Mouse (Mus musculus) embryonic fibroblast, embryonic 13.5 days (primary cell): ENCODE measurements around the gene Sfta2. TPM values are rescaled to one million over a fixed set of nuclear protein-coding genes. Genes with fewer than 3 reads are reported as not detected.

Experiments
- H3K27ac ChIP-seq: 2 replicates; pipeline ENCODE4 v1.5.1; 2012; ENCODE audit warnings: low read length, control low read depth, inconsistent platforms; ENCODE audit not compliant: insufficient read depth
- H3K4me1 ChIP-seq: 2 replicates; pipeline ENCODE4 v1.6.1; 2011; ENCODE audit warnings: low read length; ENCODE audit not compliant: control insufficient read depth, insufficient read depth
- H3K4me3 ChIP-seq: 2 replicates; pipeline ENCODE4 v1.5.1; 2011; ENCODE audit warnings: mild to moderate bottlenecking, control low read depth, low read length; ENCODE audit not compliant: insufficient read depth
- CTCF ChIP-seq: IDR thresholded peaks from 2 replicates; pipeline ENCODE4 v1.5.1; 2011; ENCODE audit warnings: mild to moderate bottlenecking, control low read depth, low read length, moderate library complexity, borderline replicate concordance; ENCODE audit not compliant: insufficient read depth
- POLR2A ChIP-seq: IDR thresholded peaks from 2 replicates; pipeline ENCODE4 v1.6.1; 2011; ENCODE audit warnings: low read depth, mild to moderate bottlenecking, control low read depth, low read length, moderate library complexity
- polyA plus RNA-seq: library from polyadenylated mRNA; stranded (reverse); fragments of >200 nt; gene quantifications from 2 replicates; pipeline ENCODE4 v1.2.4, GENCODE M21; 2011; ENCODE audit warnings: low read depth; ENCODE audit not compliant: missing spikeins, insufficient read length

The Sfta2 gene
- polyA plus RNA-seq, result not detected in 2 replicates

GRCm38 (mm10) chr17:35601249-35601648, at the start of gene Sfta2:
Sfta2 (plus strand) TSS chr17:35601549.
- Histone ChIP-seq H3K4me1 (peaks cover 2% of the 10 kb centered on the region), H3K27ac (no peak within 1 kb of the TSS), H3K4me3 (no peak within 1 kb of the TSS)
- TF ChIP-seq CTCF, result no peak
- no peak for TF ChIP-seq POLR2A

- TF ChIP-seq POLR2A (no peak), CTCF (no peak)
- Histone ChIP-seq H3K4me1 (peaks cover 4% of the 10 kb centered on the region), H3K27ac (no peak within 1 kb of the TSS), H3K4me3 (no peak within 1 kb of the TSS)
These were observed 49.4 kb upstream of the Sfta2 start, which contains the start of gene Cdsn for GRCm38 (mm10) chr17:35551881-35552414. Cdsn (plus strand) TSS chr17:35552128.

GRCm38 (mm10) chr17:35554321-35554720, 47.0 kb upstream of the Sfta2 start:
- Histone ChIP-seq H3K27ac (no peak overlapping the region), H3K4me1 (peaks cover 6% of the 10 kb centered on the region), H3K4me3 (no peak overlapping the region)
- TF ChIP-seq CTCF, result no peak
- TF ChIP-seq POLR2A, result no peak

GRCm38 (mm10) chr17:35554761-35555397, 46.5 kb upstream of the Sfta2 start:
- Histone ChIP-seq H3K4me3 (no peak overlapping the region), H3K4me1 (peaks cover 6% of the 10 kb centered on the region), H3K27ac (no peak overlapping the region)
- TF ChIP-seq POLR2A (no peak), CTCF (no peak)

- H3K4me3 ChIP-seq, result no peak overlapping the region
- H3K27ac ChIP-seq, result peak overlapping the region; percentile 77; the same call in 1 of the 2 replicates
- TF ChIP-seq POLR2A (no peak), CTCF (no peak)
- peaks cover 3% of the 10 kb centered on the region for H3K4me1 ChIP-seq
These were observed 45.1 kb upstream of the Sfta2 start for GRCm38 (mm10) chr17:35556186-35556765.

- Histone ChIP-seq H3K27ac (peak overlapping the region; percentile 77), H3K4me1 (peaks cover 3% of the 10 kb centered on the region; the same call in 1 of the 2 replicates), H3K4me3 (no peak overlapping the region)
- peak; percentile 59; the same call in 1 of the 2 replicates for TF ChIP-seq CTCF
- no peak for TF ChIP-seq POLR2A
These were observed 44.5 kb upstream of the Sfta2 start for GRCm38 (mm10) chr17:35556812-35557211.

GRCm38 (mm10) chr17:35557351-35557750, 44.0 kb upstream of the Sfta2 start:
- H3K27ac ChIP-seq, result peak overlapping the region; percentile 77
- TF ChIP-seq CTCF (no peak), POLR2A (no peak)
- no peak overlapping the region for H3K4me3 ChIP-seq
- peaks cover 3% of the 10 kb centered on the region; the same call in 1 of the 2 replicates for H3K4me1 ChIP-seq

GRCm38 (mm10) chr17:35558216-35558615, 43.1 kb upstream of the Sfta2 start:
- Histone ChIP-seq H3K4me3 (no peak overlapping the region), H3K27ac (no peak overlapping the region), H3K4me1 (peaks cover 3% of the 10 kb centered on the region; the same call in 1 of the 2 replicates)
- TF ChIP-seq POLR2A, result no peak
- TF ChIP-seq CTCF, result no peak

- H3K27ac ChIP-seq, result no peak within 1 kb of the TSS
- TF ChIP-seq CTCF (no peak), POLR2A (no peak)
These were observed 34.2 kb upstream of the Sfta2 start, which contains the start of gene 2300002M23Rik for GRCm38 (mm10) chr17:35567150-35567549. 2300002M23Rik (plus strand) TSS chr17:35567450.

GRCm38 (mm10) chr17:35567767-35568166, 33.6 kb upstream of the Sfta2 start:
- H3K27ac ChIP-seq, result no peak overlapping the region
- no peaks in the 10 kb centered on the region for H3K4me1 ChIP-seq
- H3K4me3 ChIP-seq, result no peak overlapping the region
- no peak for TF ChIP-seq CTCF
- no peak for TF ChIP-seq POLR2A

More at GRCm38 (mm10) chr17:35567150-35567549, 34.2 kb upstream of the Sfta2 start, which contains the start of gene 2300002M23Rik:
- Histone ChIP-seq H3K4me1 (no peaks in the 10 kb centered on the region), H3K4me3 (no peak within 1 kb of the TSS)
